Mouse (Mus musculus): Measurements from ENCODE around the gene Nrg4. TPM values are rescaled to one million over a fixed set of nuclear protein-coding genes. Genes with fewer than 3 reads are reported as not detected.

Gene Nrg4
- total and polyA plus RNA-seq, 3 experiments, result 0.81 to 1.7 (median 1.2) TPM

- TF ChIP-seq MYC (IDR thresholded peaks at IDR 0.05; ENCODE audit: low read depth, low read length) (no peak), NELFE (IDR thresholded peaks at IDR 0.05; ENCODE audit: low read depth, low read length) (no peak), MAZ (IDR thresholded peaks at IDR 0.05; ENCODE audit: low read depth, low read length) (no peak), KAT2A (IDR thresholded peaks at IDR 0.05; ENCODE audit: insufficient replicate concordance, low read length) (no peak), SMC3 (IDR thresholded peaks at IDR 0.05; ENCODE audit: low read depth, low read length) (no peak), MEF2A (IDR thresholded peaks at IDR 0.05; ENCODE audit: borderline replicate concordance, low read depth, low read length) (peak; percentile 97), TBP (conservative IDR thresholded peaks at IDR 0.05; ENCODE audit: low read depth, low read length) (no peak), NRF1 (IDR thresholded peaks at IDR 0.05; ENCODE audit: low read depth, low read length) (no peak), EP300 (IDR thresholded peaks at IDR 0.05; ENCODE audit: low read length) (peak; percentile 86), RCOR1 (conservative IDR thresholded peaks at IDR 0.05; ENCODE audit: low read depth, low read length) (peak; percentile 96), USF2 (conservative IDR thresholded peaks at IDR 0.05; ENCODE audit: low read depth, low read length) (no peak), ZMIZ1 (IDR thresholded peaks at IDR 0.05; ENCODE audit: low read depth, low read length) (no peak), E2F4 (IDR thresholded peaks at IDR 0.05; ENCODE audit: insufficient replicate concordance, low read depth, low read length) (no peak), SIN3A (IDR thresholded peaks at IDR 0.05; ENCODE audit: low read length) (peak; percentile 60; the same call in 1 of the 2 replicates), JUN (IDR thresholded peaks at IDR 0.05; ENCODE audit: insufficient read depth, low read depth, low read length) (peak; percentile 20; the same call in 1 of the 2 replicates), RAD21 (IDR thresholded peaks at IDR 0.05; ENCODE audit: low read depth, low read length) (no peak; the same call in 1 of the 2 replicates), GABPA (IDR thresholded peaks at IDR 0.05; ENCODE audit: insufficient replicate concordance, low read depth, low read length) (no peak), ZC3H11A (IDR thresholded peaks at IDR 0.05; ENCODE audit: low read depth, low read length) (no peak), ZNF384 (IDR thresholded peaks at IDR 0.05; ENCODE audit: low read depth, low read length) (no peak), CHD1 (IDR thresholded peaks at IDR 0.05; ENCODE audit: low read depth, low read length) (no peak), TCF12 (IDR thresholded peaks at IDR 0.05; ENCODE audit: low read depth, low read length) (peak; percentile 92), UBTF (IDR thresholded peaks at IDR 0.05; ENCODE audit: low read depth, low read length) (no peak), CHD2 (IDR thresholded peaks at IDR 0.05; ENCODE audit: low read length) (peak; percentile 78; the same call in 1 of the 2 replicates), ELF1 (IDR thresholded peaks at IDR 0.05; ENCODE audit: low read depth, low read length) (peak; percentile 31; the same call in 1 of the 2 replicates), POLR2AphosphoS2 (IDR thresholded peaks at IDR 0.05; ENCODE audit: low read depth, low read length) (no peak), BHLHE40 (IDR thresholded peaks at IDR 0.05; ENCODE audit: low read depth, low read length) (peak; percentile 90), ZKSCAN1 (IDR thresholded peaks at IDR 0.05; ENCODE audit: borderline replicate concordance, low read depth, low read length) (no peak), POLR2A (IDR thresholded peaks at IDR 0.05; ENCODE audit: low read depth, low read length) (no peak), IRF4 (IDR thresholded peaks at IDR 0.05; ENCODE audit: low read depth, low read length) (peak; percentile 84), MAX (IDR thresholded peaks at IDR 0.05; ENCODE audit: low read length) (no peak), PAX5 (IDR thresholded peaks at IDR 0.05; ENCODE audit: low read length) (no peak), MXI1 (IDR thresholded peaks at IDR 0.05; ENCODE audit: low read depth, low read length) (no peak; the same call in 1 of the 2 replicates), JUND (conservative IDR thresholded peaks at IDR 0.05; ENCODE audit: low read depth, low read length) (no peak), ETS1 (conservative IDR thresholded peaks at IDR 0.05; ENCODE audit: low read depth, low read length) (peak; percentile 97), CTCF (conservative IDR thresholded peaks at IDR 0.05 in 1 of 2, IDR thresholded peaks at IDR 0.05 in 1 of 2; ENCODE audit: low read depth in 2 of 2, low read length in 2 of 2) (no peak), USF1 (IDR thresholded peaks at IDR 0.05; ENCODE audit: low read depth, low read length) (no peak), HCFC1 (IDR thresholded peaks at IDR 0.05; ENCODE audit: low read depth, low read length) (no peak), MAFK (IDR thresholded peaks at IDR 0.05; ENCODE audit: insufficient replicate concordance, low read length) (peak; percentile 92)
- Histone ChIP-seq H3K4me3 (replicated peaks in 1 of 3; ENCODE audit: low read depth in 2 of 3, low read length in 2 of 3, poor library complexity in 1 of 3) (peak overlapping the region in 1 of 3 experiments; percentile 33), H3K27me3 (replicated peaks) (peaks cover 79% of the 10 kb centered on the region), H3K4me1 (ENCODE audit: control insufficient read depth in 1 of 2, insufficient read depth in 2 of 2) (peaks cover 6 to 35% of the 10 kb centered on the region in 2 experiments), H3K79me2 (replicated peaks; ENCODE audit: control insufficient read depth, extremely low read depth, insufficient read depth, poor library complexity, severe bottlenecking) (no peaks in the 10 kb centered on the region), H3K9me3 (replicated peaks; ENCODE audit: low read length) (no peaks in the 10 kb centered on the region), H3K36me3 (replicated peaks in 1 of 2; ENCODE audit: control insufficient read depth in 1 of 2, insufficient read depth in 1 of 2, low read length in 1 of 2) (no peaks in the 10 kb centered on the region), H3K4me2 (ENCODE audit: insufficient read depth, low read depth, poor library complexity, severe bottlenecking) (peak overlapping the region; percentile 94), H3K9ac (ENCODE audit: insufficient read depth, low read depth) (no peak overlapping the region), H3K27ac (ENCODE audit: insufficient read depth, low read depth) (no peak overlapping the region)
- dilution Hi-C loops (cut with MboI; ENCODE audit: extremely low pct_ligation_motif_present, extremely low pct_unique_long_range_greater_than_20kb, low sequenced_read_pairs), result no loop called here
- DNase-seq (ENCODE audit: extremely low read depth), result peak; percentile 94
- in situ Hi-C loops (cut with MboI; ENCODE audit: low pct_ligation_motif_present, low pct_unique_long_range_greater_than_20kb, low sequenced_read_pairs), result loop anchor here (5.0 kb wide), 1 partner anchor 65 kb away; no protein-coding TSS in a partner anchor
Measured at GRCm38 (mm10) chr9:55327234-55327615, 581 bp upstream of the Nrg4 start.
